Mouse (Mus musculus) induced T-regulatory cell, adult 2 months (primary cell): ENCODE data around the gene Tsfm.

Experiments
- DNase-seq: peaks from one replicate; pipeline ENCODE4 v3.0.0-alpha.2; 2012; ENCODE audit warnings: low read depth

Tsfm gene

DNA sequence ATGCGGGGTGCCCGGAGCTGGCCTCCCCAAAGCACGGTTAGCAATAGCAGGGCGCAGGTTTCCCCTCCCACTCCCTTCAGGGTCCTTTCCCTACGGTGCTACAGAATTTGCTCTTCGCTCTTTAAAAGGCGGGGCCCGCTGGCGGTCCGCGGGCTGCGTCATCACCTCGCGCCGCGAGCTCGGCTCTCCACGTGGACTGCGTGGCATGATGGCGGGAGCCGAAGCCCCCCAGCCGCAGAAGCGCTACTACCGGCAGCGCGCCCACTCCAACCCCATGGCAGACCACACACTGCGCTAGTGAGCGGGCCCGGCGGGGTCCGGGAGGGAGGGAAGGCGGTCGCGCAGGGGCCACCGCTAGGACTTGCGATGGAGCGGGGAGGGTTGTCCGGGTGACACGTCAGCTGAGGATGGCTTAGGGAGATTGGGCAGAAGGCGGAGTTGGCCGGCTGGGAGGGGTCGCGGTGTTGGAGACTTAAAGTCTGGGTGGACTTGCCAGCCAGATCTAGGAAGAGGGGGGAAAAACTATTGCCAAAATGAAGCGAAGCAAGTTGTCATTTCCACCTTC, 11.2 kb upstream of the Tsfm start:
- peak; percentile 92 for DNase-seq

DNA sequence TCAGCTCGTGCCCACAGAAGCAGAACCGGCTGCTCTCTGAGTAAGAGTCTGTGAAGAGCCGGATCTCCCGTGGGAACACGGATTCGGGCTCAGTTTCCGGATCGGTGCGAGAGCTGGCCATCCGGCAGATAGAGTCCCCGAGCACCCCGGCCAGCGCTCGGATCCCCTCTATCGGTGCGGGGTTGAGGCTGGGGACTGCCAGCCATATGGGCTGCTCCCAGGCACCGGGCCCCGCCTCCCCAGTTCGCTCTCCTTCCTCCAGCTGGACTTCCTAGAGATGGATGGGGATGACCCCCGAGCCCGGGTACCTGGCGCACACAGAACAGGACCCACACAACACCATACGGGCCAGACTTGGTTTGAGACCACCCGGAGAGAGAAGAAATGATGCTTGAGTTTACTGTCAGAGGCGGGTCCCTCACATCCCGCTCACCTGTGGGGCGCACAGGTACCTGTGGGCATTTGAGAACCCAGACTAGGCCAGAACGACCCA, 10.7 kb upstream of the Tsfm start, which contains the start of the genes Mettl1 and Eef1akmt3:
Mettl1 (plus strand) TSS at position 141 of the 493 bp plus-strand sequence.
Eef1akmt3 (minus strand) TSS at position 240 of the 493 bp plus-strand sequence.
- DNase-seq: no peak

DNA sequence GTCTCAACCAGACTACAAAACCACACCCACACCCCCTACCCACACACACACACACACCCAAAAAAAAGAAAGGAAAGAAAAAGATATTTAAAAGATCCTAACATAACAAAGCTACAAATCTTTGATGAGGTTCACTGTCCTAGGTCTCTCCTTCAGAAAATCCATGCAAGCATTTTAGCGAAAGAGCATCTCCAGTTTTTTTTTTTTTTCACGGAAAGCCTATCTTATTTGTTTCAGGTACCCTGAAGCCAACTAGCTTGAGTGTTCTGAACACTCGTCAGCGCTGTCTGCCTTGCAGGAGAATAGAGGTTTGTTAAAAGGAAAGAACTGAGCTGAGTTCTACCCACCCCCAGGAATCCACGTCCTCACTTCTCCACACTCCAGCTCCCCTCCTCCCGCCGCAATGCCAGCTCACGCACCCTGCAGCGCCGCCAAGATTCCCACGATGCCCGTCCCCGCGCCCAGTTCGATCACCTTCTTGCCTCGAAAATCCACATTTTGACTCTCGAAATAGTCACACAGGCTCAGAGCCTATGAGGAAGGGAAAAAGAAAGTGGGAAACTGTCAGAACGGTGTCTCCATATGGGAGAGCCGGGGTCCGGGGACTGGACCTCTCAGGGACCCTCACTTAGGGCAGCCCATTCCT, 10.1 kb upstream of the Tsfm start:
- peak; percentile 41 for DNase-seq

DNA sequence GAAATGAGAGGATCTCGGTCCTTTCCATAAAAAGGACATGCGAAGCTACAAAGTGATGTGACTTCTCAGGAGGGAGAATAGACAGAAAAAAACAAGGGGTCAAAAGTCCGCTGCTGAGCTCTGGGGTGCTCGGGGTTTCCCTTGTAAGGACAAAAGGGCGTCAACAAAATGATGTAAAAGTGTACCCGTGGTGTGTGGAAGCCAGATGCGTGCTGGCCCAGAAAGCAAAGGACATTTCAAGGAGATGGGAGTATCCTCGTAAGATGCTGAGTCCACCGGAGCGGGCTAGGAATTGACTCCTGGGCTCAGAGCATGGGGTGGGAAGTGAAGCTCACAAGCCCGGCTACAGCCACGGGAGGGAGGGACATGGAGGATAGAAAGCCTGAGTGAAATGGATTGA, 7.0 kb upstream of the Tsfm start:
- no peak for DNase-seq

DNA sequence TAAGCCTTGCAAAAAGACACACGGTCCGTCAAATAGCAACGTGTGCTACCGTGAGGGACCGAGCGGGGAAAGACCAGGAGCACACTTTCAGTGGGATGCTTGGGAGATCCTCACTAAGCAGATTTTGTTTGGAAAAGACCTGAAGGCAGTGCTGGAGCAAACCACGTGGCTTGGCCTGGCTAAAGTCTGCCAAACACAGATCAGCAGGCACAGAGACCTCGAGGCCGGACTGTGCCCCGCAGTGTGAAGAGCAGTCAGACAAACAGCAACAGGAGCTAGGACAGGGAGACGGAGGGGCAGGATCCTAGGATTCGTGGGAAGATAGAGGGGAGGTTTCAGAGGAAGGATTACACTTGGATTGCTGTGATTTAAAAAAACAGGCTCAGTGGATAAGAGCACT, 5.6 kb upstream of the Tsfm start:
- no peak for DNase-seq

DNA sequence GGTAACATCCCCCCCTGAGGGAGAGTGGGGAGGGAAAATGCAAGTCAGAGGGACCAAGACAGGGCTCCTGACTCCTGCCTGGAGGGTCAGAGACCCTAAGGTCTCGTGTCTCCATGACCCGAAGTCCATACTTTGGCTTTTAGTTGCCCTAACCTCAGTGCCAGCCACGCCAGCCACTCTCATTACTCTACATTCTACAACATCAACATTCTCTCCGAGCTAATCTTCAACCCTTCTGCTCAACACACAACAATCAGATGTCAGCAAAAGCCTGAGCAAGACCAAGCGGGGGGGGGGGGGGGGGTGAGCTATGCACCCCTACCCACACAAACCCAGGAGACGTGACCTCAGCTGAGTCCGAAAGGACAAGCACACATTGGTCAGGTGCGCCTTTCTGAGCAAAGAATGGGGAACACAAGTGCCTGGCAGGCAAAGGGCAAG, 2.7 kb upstream of the Tsfm start:
- DNase-seq: no peak

DNA sequence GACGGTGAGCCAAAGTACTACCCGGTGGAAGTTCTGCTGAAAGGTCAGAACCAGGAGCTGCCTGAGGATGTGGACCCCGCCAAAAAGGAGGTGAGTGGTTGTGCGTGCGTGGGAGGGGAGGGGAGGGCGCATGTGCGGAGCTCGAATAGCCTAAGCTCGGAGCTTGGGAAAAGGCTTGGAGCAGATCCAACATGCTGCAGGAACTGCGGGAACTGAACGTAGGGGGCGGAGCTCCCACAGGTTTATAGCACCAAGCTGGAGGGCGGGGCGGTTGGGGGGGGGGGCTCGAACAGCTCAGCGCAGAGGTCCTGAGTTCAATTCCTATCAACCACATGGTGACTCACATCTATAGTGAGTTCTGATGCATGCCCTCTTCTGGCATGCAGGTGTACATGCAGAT, 12.2 kb downstream of the Tsfm start:
- DNase-seq: no peak

DNA sequence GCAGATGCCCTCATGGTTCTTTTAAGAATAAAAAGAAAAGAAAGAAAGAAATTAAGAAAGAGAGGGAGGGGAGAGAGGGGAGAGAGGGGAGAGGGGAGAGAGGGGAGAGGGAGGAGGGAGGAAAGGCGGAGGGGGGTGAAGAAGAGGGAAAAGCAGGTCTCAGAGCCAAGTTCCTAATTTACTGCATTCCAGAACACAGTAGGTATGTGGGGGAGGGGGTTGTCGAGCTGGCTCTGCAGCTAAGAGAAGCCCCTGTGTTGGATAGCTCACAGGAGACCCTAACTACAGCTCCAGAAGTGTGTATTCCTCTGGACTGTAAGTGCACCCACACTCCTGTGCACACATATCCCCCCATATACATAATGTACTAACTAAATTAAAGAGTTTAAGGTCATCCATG, 13.6 kb downstream of the Tsfm start:
- no peak for DNase-seq

DNA sequence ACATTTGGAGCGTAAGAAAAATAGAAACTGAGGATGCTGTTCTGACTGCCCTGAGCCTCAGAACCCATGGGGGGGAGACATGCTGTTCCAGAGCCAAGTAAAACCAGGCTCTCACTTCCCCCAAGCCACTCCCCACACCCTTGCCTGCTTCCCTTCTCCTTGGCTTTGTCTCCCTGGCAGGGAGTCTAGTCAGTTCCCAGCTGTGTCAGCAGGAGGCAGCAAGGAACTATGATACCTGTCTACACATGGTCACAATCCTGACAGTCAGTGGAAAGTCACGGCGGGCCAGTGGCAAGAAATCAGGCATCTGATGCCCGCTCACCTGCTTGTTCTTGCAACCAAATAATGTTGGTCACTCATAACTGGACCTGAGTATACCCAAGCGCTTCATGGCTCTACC, 14.2 kb downstream of the Tsfm start:
- DNase-seq: no peak

DNA sequence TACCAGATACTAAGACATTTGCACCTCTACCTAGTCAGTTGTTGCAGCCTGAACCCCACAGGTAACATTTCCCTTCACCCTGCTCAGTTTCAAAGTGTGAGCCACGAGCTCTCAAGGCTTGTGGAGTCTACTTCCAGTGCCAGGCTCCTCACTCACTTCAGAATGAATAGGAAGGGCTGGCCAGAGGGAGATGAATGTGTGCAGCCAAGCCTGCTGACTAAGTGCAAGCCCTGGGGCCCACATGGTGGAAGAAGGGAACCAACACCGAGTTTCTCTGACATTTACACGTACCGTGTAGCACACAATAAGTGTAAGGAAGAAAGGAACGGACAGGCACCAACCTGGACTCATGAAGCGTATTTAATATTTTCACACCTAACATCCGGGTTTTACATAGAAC, 26.8 kb downstream of the Tsfm start:
- DNase-seq: no peak

DNA sequence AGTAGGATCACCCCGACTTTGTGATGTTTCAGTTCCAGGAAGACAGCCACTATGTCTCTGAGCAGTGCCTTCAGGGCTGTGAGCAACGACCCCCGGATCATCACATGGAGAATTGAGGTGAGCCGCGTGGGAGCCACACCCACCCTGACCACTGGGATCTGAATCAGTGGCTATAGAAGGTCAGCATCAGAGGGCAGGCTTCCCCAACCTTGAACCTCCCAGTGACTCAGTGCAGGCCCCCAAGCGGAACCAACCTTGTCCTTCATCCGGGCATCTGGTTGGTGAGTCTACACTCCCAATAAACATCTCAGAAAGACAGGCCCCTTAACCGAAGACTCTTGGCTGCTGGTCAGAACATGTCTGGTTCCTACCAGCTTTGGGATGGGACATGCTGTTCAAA, 27.3 kb downstream of the Tsfm start:
- DNase-seq: no peak

DNA sequence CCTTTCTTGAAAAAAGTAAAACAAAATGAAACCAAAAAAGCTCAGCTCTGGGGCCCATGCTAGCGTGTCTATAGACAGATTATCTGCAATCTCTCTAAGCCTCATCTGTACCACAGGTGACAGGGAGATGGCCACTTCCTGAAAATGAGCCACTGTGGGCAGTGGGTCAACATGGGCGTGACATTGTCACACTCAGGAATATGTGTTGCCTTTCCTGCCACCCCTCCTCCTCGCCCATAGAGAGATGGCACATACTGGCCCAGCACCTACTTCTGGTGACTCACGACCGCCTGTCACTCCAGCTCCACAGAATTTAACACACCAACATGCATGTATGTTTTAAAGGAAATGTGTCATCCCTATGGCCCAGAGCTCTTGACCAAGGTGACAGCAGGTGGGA, 27.9 kb downstream of the Tsfm start:
- DNase-seq: no peak

DNA sequence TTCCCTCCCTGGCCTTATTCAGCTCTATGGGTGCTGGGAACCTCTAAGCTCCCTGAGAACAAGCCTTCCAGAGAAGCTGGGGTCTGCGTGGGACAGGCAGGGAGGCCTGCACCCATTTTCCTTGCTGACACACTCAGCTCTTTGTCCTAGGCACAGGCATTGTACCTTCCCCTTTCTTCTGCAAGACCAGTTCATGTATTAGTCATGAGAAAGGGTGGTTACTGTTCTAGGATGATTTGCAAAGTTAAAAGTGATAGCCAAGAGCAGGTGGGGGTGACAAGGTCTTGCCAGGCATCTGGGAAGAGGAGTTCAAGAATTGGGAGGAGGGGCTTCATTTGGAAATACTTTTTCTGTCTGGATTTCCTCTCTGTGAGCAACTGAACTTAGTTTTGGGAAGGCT, 28.6 kb downstream of the Tsfm start:
- DNase-seq: no peak

DNA sequence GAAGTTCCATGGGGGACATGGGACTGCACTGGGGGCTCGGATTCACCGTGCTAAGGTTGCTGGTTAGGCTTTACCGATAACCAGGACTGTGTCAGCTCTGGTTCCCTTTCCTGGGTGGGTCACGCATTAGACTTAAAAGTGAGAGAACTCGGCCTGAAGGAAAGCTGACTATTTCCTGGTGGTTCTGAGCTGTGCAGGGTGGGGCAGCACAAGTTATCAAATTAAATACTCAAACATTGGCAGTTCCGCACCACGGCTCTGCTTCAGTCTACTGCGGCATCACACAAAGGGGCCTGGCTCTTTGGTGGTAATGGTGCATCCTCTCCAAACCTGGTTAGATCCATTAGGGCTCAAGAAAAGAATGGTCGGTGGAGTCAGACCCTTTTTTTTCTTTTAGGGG, 29.3 kb downstream of the Tsfm start:
- no peak for DNase-seq

DNA sequence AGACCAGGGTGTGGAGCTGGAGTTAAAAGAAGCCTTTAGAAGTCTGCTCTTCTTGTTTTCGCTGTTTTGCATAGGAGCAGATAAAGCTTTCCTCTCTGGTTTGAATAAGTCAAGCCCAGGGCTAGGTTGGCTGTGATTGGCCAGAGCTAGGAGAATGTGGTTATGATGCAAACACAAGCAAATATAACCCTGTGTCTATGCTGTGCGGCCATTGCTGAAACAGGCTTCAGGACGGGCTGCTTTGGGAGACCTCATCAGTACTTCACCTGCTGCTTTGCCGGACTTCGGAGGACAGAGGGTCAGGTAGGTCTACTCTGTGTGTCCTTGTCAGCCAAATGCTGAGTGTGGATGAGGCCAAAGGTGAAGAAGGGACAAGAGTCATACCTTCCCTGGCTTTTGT, 30.1 kb downstream of the Tsfm start, which contains the start of gene Avil:
Avil (plus strand) TSS at position 181 of the 400 bp plus-strand sequence.
- DNase-seq: no peak

DNA sequence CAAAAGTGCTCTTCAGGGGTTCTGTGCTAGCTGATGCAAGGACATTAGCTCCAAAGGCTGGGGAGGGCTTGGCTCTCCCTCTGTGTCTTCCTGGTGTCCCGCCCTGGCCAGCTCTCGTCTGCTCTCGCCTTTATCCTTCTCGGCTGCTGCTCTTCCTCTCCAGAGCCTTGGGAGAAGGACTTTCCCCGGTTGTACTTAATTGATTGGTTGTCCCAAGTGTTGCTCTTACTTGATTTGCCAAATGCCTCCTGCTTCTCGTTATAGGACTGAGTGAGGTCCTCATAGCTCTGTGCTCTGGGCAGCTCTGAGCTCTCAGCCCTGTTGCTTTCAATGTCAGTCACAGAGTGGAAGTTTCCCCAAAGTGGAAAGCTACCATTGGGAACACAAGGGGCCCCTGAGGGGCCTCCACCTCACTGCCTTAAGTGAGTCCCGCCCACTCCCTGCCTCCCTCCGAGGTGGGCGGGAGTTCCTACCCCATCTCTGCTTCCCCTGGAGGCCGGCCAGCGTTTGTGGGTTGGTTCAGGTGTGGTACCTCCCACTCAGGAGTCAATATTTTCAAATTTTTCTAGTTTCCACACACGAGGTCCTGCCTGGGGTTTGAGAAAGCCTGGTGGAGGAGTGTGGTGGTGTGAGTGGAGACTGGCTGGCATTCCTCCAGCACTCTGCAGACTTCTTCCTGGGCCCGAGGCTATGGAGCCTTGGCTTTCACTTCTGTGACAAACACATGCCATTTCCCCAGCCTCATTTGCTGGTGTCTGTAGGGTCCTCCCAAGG, 33.1 kb downstream of the Tsfm start:
- DNase-seq: no peak

DNA sequence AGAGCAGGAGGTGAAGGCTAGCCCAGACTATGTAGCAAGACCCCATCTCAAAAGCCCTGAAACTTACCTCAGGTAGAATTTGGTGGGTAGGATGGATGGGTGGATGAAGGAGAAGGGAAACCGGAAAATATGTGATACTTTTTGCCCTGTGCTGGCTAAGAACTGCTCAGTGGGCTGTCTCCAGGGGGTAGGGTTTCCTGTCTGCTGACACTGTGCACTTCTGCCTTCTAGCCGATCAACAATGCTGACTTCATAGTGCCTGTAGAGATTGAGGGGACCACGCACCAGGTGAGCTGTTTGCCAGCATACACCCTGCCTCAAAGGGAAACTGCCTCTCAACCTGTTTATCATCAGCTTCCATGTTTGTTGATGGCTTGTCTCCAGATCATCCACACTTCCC, 37.0 kb downstream of the Tsfm start:
- DNase-seq: no peak

DNA sequence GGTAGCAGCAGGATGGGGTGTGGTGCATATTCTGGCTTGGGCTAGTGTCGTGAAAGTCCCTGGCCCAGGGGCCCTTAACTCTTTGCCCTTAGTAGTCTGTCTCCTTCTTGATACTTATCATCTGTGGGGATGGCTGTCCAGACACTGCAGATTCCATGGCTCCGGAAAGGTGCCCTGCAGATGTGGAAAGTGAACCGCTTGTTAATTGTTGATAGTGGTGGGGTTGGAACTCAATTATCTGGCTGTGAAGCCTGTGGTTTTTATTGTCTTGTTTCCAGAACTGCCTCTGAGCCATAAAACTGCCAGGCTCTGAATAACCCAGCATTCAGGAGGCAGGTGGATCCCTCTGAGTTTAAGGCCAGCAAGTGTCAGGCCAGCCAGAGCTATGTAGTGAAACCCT, 39.0 kb downstream of the Tsfm start:
- DNase-seq: no peak

DNA sequence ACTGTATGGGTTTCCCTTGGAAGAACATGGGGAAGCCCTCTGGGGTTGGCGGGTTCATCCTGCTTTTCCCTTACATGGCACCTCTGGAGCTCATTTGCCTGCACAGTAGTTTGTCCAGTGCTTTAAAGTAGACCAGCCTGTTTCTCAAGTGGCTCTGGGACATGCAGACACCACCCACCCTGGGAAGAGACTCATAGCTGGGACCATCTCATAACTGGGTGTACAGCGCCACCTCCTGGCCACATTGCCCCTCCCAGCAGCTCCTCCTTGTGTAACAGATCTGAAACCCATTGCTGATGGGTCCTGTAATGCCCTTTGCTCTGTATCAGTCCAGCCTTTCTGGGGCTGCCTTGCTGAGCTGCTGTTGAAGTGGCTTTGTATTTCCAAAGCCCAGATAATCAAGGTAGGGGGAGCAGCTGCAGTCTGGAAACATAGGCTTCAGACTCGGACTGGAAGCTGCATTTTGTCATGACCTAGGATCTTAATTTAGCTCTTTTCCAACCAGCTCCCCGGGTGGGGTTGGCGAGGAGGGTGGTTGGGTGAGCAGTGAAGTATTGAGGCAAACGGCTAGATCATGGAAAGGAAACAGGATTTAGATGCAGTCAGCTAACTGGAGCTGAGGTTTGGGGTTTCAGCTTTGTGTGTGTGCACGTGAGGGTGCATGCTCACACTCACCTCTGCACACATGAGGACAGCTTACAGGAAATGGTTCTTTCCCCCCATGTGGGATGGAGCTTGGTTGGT, 40.2 kb downstream of the Tsfm start:
- DNase-seq: peak; percentile 86

DNA sequence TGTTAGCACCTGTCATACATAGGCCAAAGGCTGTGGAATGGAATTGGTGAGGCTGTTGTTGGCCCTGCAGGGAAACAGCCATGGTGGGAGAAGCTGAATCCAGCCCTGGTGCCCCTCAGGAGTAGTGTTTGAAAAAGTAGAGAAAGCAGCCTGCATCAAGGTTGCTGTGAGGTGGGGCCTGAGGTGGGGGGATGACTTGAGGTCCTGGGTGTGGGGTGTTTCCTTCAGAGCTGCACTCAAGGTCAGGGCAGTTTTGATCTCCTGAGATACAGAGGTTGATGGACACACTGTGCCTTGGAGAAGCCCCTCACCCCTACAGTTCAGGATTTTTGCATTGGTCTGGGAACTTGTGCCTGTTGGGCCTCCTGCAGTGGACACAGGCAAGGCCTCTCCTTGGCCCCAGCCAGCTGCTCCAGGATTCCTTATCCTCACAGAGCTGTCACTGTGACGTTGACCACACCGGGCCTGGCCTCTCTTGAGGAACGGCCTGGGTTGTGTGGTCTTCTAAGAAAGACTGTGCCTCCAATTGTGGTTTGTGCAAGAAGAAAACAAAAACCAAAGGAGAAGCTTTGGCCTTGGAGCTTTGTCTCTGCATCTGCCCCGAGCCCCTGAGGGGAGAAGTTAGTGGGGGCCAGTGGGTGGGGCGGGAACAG, 42.0 kb downstream of the Tsfm start:
- DNase-seq: no peak

DNA sequence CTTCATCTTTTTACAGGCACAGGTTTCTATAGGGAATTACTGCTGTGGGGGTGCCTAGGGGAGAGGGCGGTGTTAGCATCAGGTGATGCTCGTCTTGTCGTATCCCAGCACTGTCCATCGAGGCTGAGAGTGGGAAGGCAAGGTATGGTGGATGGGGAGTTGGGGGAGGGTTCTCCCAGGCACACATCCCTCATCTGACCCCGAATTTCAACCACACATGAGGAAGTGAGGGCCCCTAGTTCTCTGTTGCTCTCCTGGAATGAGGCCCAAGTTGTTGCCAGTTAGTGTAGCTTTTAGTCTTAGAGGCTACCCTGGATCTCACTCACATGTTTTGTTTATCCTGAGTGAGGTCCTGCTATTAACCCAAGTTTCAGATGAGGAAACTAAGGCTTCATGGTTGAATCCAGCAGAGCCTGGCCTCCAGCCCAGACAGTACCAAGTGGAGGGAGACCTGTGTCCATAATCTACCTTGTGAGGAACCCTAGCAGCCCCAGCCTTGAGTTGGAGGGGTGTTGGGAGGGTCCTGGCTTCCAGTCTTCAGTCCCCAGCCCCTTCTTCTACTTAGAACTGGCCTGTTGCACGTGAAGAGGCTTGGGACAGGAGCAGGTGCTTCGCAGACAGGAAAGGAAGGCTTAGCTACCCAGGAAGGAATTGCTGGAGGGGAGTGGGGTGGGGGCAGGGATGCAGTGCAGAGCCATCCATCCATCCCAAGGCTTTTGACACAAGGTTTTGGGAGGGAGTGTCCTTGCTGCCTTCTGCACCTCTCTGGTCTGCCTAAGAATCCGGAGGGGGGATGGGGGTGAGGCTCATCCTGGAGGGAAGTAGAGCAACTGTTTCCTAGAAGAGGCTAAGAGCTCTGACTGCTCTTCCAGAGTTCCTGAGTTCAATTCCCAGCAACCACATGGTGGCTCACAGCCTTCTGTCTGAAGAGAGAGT, 43.2 kb downstream of the Tsfm start:
- no peak for DNase-seq
